Mouse (Mus musculus): ENCODE data around the gene 1600014C10Rik.

1600014C10Rik gene

GRCm38 (mm10) chr7:38173871-38174270, 9.1 kb upstream of the 1600014C10Rik start:
- no peak for DNase-seq (ENCODE audit: low read depth, low spot score)
- no peaks in the 10 kb centered on the region for H3K27me3 ChIP-seq (ENCODE audit: control insufficient read depth, insufficient read depth, low read length, poor library complexity, severe bottlenecking)
- no peaks in the 10 kb centered on the region for H3K36me3 ChIP-seq (ENCODE audit: control insufficient read depth, insufficient read depth, low read length, poor library complexity, severe bottlenecking)

- H3K36me3 ChIP-seq (ENCODE audit: control insufficient read depth, insufficient read depth, low read length, poor library complexity, severe bottlenecking): no peaks in the 10 kb centered on the region
- H3K27me3 ChIP-seq (ENCODE audit: control insufficient read depth, insufficient read depth, low read length, poor library complexity, severe bottlenecking): no peaks in the 10 kb centered on the region
- DNase-seq (ENCODE audit: low read depth, low spot score): no peak
Observed at GRCm38 (mm10) chr7:38174321-38175148, 8.5 kb upstream of the 1600014C10Rik start.

GRCm38 (mm10) chr7:38176056-38176455, 7.0 kb upstream of the 1600014C10Rik start:
- Histone ChIP-seq H3K27me3 (ENCODE audit: control insufficient read depth, insufficient read depth, low read length, poor library complexity, severe bottlenecking) (no peaks in the 10 kb centered on the region), H3K36me3 (ENCODE audit: control insufficient read depth, insufficient read depth, low read length, poor library complexity, severe bottlenecking) (no peaks in the 10 kb centered on the region)
- no peak for DNase-seq (ENCODE audit: low read depth, low spot score)

GRCm38 (mm10) chr7:38179896-38180295, 3.1 kb upstream of the 1600014C10Rik start:
- Histone ChIP-seq H3K36me3 (ENCODE audit: control insufficient read depth, insufficient read depth, low read length, poor library complexity, severe bottlenecking) (no peaks in the 10 kb centered on the region), H3K27me3 (ENCODE audit: control insufficient read depth, insufficient read depth, low read length, poor library complexity, severe bottlenecking) (no peaks in the 10 kb centered on the region)
- no peak for DNase-seq (ENCODE audit: low read depth, low spot score)

GRCm38 (mm10) chr7:38181366-38181765, 1.7 kb upstream of the 1600014C10Rik start:
- DNase-seq (ENCODE audit: low read depth, low spot score): peak; percentile 44
- Histone ChIP-seq H3K27me3 (ENCODE audit: control insufficient read depth, insufficient read depth, low read length, poor library complexity, severe bottlenecking) (no peaks in the 10 kb centered on the region), H3K36me3 (ENCODE audit: control insufficient read depth, insufficient read depth, low read length, poor library complexity, severe bottlenecking) (no peaks in the 10 kb centered on the region)

GRCm38 (mm10) chr7:38182596-38182961, 438 bp upstream of the 1600014C10Rik start:
- peak; percentile 88 for DNase-seq (ENCODE audit: low read depth, low spot score)
- Histone ChIP-seq H3K27me3 (ENCODE audit: control insufficient read depth, insufficient read depth, low read length, poor library complexity, severe bottlenecking) (no peaks in the 10 kb centered on the region), H3K36me3 (ENCODE audit: control insufficient read depth, insufficient read depth, low read length, poor library complexity, severe bottlenecking) (no peaks in the 10 kb centered on the region)

GRCm38 (mm10) chr7:38183709-38184417, 846 bp downstream of the 1600014C10Rik start:
- DNase-seq (ENCODE audit: low read depth, low spot score): peak; percentile 77
- no peaks in the 10 kb centered on the region for H3K36me3 ChIP-seq (ENCODE audit: control insufficient read depth, insufficient read depth, low read length, poor library complexity, severe bottlenecking)

GRCm38 (mm10) chr7:38184418-38184745, 1.4 kb downstream of the 1600014C10Rik start:
- no peaks in the 10 kb centered on the region for H3K36me3 ChIP-seq (ENCODE audit: control insufficient read depth, insufficient read depth, low read length, poor library complexity, severe bottlenecking)
- DNase-seq (ENCODE audit: low read depth, low spot score): no peak
- H3K27me3 ChIP-seq (ENCODE audit: control insufficient read depth, insufficient read depth, low read length, poor library complexity, severe bottlenecking): no peaks in the 10 kb centered on the region

More at GRCm38 (mm10) chr7:38183709-38184417, 846 bp downstream of the 1600014C10Rik start:
- H3K27me3 ChIP-seq (ENCODE audit: control insufficient read depth, insufficient read depth, low read length, poor library complexity, severe bottlenecking): no peaks in the 10 kb centered on the region

GRCm38 (mm10) chr7:38184786-38185185, 1.8 kb downstream of the 1600014C10Rik start:
- Histone ChIP-seq H3K36me3 (ENCODE audit: control insufficient read depth, insufficient read depth, low read length, poor library complexity, severe bottlenecking) (no peaks in the 10 kb centered on the region), H3K27me3 (ENCODE audit: control insufficient read depth, insufficient read depth, low read length, poor library complexity, severe bottlenecking) (no peaks in the 10 kb centered on the region)
- DNase-seq (ENCODE audit: low read depth, low spot score): no peak

- DNase-seq (ENCODE audit: low read depth, low spot score): no peak
- Histone ChIP-seq H3K36me3 (ENCODE audit: control insufficient read depth, insufficient read depth, low read length, poor library complexity, severe bottlenecking) (no peaks in the 10 kb centered on the region), H3K27me3 (ENCODE audit: control insufficient read depth, insufficient read depth, low read length, poor library complexity, severe bottlenecking) (no peaks in the 10 kb centered on the region)
Observed at GRCm38 (mm10) chr7:38186861-38187260, 3.8 kb downstream of the 1600014C10Rik start.

- DNase-seq (ENCODE audit: low read depth, low spot score): peak; percentile 11
- no peaks in the 10 kb centered on the region for H3K36me3 ChIP-seq (ENCODE audit: control insufficient read depth, insufficient read depth, low read length, poor library complexity, severe bottlenecking)
- H3K27me3 ChIP-seq (ENCODE audit: control insufficient read depth, insufficient read depth, low read length, poor library complexity, severe bottlenecking): no peaks in the 10 kb centered on the region
Observed at GRCm38 (mm10) chr7:38187796-38188195, 4.8 kb downstream of the 1600014C10Rik start.

- DNase-seq (ENCODE audit: low read depth, low spot score): no peak
- no peaks in the 10 kb centered on the region for H3K27me3 ChIP-seq (ENCODE audit: control insufficient read depth, insufficient read depth, low read length, poor library complexity, severe bottlenecking)
- no peaks in the 10 kb centered on the region for H3K36me3 ChIP-seq (ENCODE audit: control insufficient read depth, insufficient read depth, low read length, poor library complexity, severe bottlenecking)
Observed at GRCm38 (mm10) chr7:38188281-38189075, 5.5 kb downstream of the 1600014C10Rik start.

GRCm38 (mm10) chr7:38189136-38189982, 6.3 kb downstream of the 1600014C10Rik start:
- H3K27me3 ChIP-seq (ENCODE audit: control insufficient read depth, insufficient read depth, low read length, poor library complexity, severe bottlenecking): no peaks in the 10 kb centered on the region
- peak; percentile 64 for DNase-seq (ENCODE audit: low read depth, low spot score)

More at GRCm38 (mm10) chr7:38189136-38189982, 6.3 kb downstream of the 1600014C10Rik start:
- H3K36me3 ChIP-seq (ENCODE audit: control insufficient read depth, insufficient read depth, low read length, poor library complexity, severe bottlenecking): no peaks in the 10 kb centered on the region
